Mouse (Mus musculus): Measurements from ENCODE around the gene Tmem170b. TPM values are rescaled to one million over a fixed set of nuclear protein-coding genes. Genes with fewer than 3 reads are reported as not detected.
"Not testable (repeated sequence)": the region's sequence is repeated elsewhere in the genome, so short reads cannot be mapped to it uniquely, and the experiment has no call there.

Tmem170b gene
- polyA plus RNA-seq, 1 experiment from 2014 or later = 26.2 TPM

DNA sequence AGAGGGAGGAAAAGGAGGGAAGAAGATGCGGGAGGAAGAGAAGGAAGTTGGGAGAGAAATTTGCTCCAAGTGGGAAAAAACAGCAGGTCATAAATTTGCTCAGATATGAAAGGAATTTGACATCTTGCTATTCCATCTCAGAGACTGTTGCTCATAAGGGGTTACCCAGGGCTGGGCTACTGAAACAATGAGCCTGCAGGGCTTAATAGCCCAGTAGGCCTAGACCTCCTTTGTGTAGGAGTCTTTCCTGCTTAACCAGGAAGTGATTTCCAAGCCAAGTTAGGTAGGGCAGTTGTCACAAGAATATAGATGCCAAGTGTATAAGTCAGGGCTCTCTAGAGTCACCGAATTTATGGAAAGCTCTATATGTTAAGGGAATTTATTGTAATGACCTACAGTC lies 48.1 kb downstream of the Tmem170b start:
- Histone ChIP-seq H3K4me1 (no peaks in the 10 kb centered on the region), H3K9ac (no peak overlapping the region), H3K9me3 (replicated peaks) (no peaks in the 10 kb centered on the region), H3K36me3 (no peaks in the 10 kb centered on the region), H3K27ac (no peak overlapping the region), H3K4me2 (replicated peaks) (no peak overlapping the region), H3K27me3 (no peaks in the 10 kb centered on the region), H3K4me3 (no peak overlapping the region)
- no peak for ATAC-seq (ENCODE audit: low FRiP score)
- 87% methylated on average over 2 of the region's 2 CpGs for WGBS

GRCm38 (mm10) chr13:41655576-41656090 lies 49.9 kb downstream of the Tmem170b start:
- H3K9ac ChIP-seq = no peak overlapping the region
- 72% methylated on average over 10 of the region's 10 CpGs for WGBS
- H3K9me3 ChIP-seq (replicated peaks) = no peaks in the 10 kb centered on the region
- H3K27ac ChIP-seq = no peak overlapping the region
- H3K4me1 ChIP-seq = no peaks in the 10 kb centered on the region
- ATAC-seq (ENCODE audit: low FRiP score) = no peak
- no peak overlapping the region for H3K4me2 ChIP-seq (replicated peaks)
- no peaks in the 10 kb centered on the region for H3K27me3 ChIP-seq
- H3K4me3 ChIP-seq = no peak overlapping the region
- H3K36me3 ChIP-seq = no peaks in the 10 kb centered on the region

GRCm38 (mm10) chr13:41660052-41660793 lies 54.5 kb downstream of the Tmem170b start:
- WGBS = 65% methylated on average over 11 of the region's 11 CpGs
- no peak for ATAC-seq (ENCODE audit: low FRiP score)
- H3K27me3 ChIP-seq = no peaks in the 10 kb centered on the region
- no peak overlapping the region for H3K27ac ChIP-seq
- no peak overlapping the region for H3K9ac ChIP-seq
- no peaks in the 10 kb centered on the region for H3K36me3 ChIP-seq
- no peak overlapping the region for H3K4me2 ChIP-seq (replicated peaks)
- H3K4me1 ChIP-seq = peaks cover 7% of the 10 kb centered on the region
- no peaks in the 10 kb centered on the region for H3K9me3 ChIP-seq (replicated peaks)
- no peak overlapping the region for H3K4me3 ChIP-seq

DNA sequence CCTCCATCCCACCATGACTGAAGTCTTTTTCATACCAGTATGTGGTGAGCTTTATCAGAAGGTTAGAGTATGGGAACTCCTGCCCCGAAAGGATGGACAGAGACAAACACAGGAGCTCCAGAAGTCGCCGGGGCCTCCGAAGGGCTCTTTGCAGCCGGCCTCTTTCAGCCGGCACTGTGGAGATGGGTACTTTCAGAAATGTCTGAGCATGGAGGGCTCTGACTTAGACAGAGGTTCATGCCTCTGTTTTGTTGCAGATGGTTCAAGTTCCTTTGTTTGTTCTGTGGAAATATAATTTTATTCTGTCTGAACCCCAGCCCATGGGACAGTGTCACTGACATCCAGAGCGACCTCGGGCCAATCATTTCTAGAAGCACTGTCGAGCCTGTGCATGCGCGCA lies 55.4 kb downstream of the Tmem170b start:
- no peak overlapping the region for H3K4me3 ChIP-seq
- H3K4me2 ChIP-seq (replicated peaks) = no peak overlapping the region
- H3K27me3 ChIP-seq = no peaks in the 10 kb centered on the region
- peaks cover 7% of the 10 kb centered on the region for H3K4me1 ChIP-seq
- WGBS = 88% methylated on average over 11 of the region's 11 CpGs
- H3K9ac ChIP-seq = no peak overlapping the region
- no peak for ATAC-seq (ENCODE audit: low FRiP score)
- no peaks in the 10 kb centered on the region for H3K36me3 ChIP-seq
- H3K9me3 ChIP-seq (replicated peaks) = no peaks in the 10 kb centered on the region
- H3K27ac ChIP-seq = no peak overlapping the region

GRCm38 (mm10) chr13:41662401-41663070 lies 56.8 kb downstream of the Tmem170b start:
- WGBS = 44% methylated on average over 17 of the region's 17 CpGs
- no peak overlapping the region; the same call in 1 of the 2 replicates for H3K27ac ChIP-seq
- H3K27me3 ChIP-seq = no peaks in the 10 kb centered on the region

GRCm38 (mm10) chr13:41663501-41664195 lies 57.9 kb downstream of the Tmem170b start:
- Histone ChIP-seq H3K4me2 (replicated peaks) (no peak overlapping the region), H3K4me1 (peaks cover 7% of the 10 kb centered on the region), H3K9me3 (replicated peaks) (no peaks in the 10 kb centered on the region), H3K9ac (no peak overlapping the region), H3K36me3 (no peaks in the 10 kb centered on the region), H3K27ac (no peak overlapping the region), H3K27me3 (no peaks in the 10 kb centered on the region), H3K4me3 (no peak overlapping the region)
- ATAC-seq (ENCODE audit: low FRiP score) = no peak
- 90% methylated on average over 14 of the region's 14 CpGs for WGBS

More at GRCm38 (mm10) chr13:41662401-41663070, 56.8 kb downstream of the Tmem170b start:
- Histone ChIP-seq H3K9ac (no peak overlapping the region), H3K4me1 (peaks cover 7% of the 10 kb centered on the region), H3K9me3 (replicated peaks) (no peaks in the 10 kb centered on the region), H3K4me2 (replicated peaks) (no peak overlapping the region), H3K4me3 (no peak overlapping the region), H3K36me3 (no peaks in the 10 kb centered on the region)
- no peak for ATAC-seq (ENCODE audit: low FRiP score)

DNA sequence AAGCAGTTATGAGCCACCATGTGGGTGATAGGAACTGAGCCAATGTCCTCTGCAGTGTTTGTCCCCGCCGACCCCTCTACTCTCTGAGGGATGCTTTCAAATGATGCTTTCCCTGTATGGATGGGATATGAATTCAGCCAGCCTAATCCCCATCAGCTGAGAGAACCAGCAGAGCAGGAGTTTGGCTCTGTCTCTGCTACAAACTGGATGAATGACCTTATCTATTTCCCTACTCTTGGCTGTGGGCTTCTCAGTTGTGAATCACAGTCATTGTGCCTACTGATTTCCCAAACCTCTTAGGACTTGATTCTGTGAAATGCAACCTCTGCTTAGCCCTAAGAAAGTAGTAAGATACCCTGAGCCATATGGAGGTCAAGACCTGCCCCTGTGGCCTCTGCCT lies 64.2 kb downstream of the Tmem170b start:
- Histone ChIP-seq H3K9me3 (replicated peaks) (no peaks in the 10 kb centered on the region), H3K27ac (no peak overlapping the region), H3K4me2 (replicated peaks) (no peak overlapping the region), H3K27me3 (no peaks in the 10 kb centered on the region), H3K36me3 (no peaks in the 10 kb centered on the region), H3K9ac (no peak overlapping the region), H3K4me3 (no peak overlapping the region), H3K4me1 (no peaks in the 10 kb centered on the region)
- no peak for ATAC-seq (ENCODE audit: low FRiP score)
- WGBS = 100% methylated on average over 2 of the region's 2 CpGs

GRCm38 (mm10) chr13:41670386-41671130 lies 64.9 kb downstream of the Tmem170b start:
- Histone ChIP-seq H3K9me3 (replicated peaks) (no peaks in the 10 kb centered on the region), H3K4me3 (no peak overlapping the region), H3K27me3 (no peaks in the 10 kb centered on the region), H3K9ac (no peak overlapping the region), H3K27ac (no peak overlapping the region), H3K4me2 (replicated peaks) (no peak overlapping the region), H3K4me1 (no peaks in the 10 kb centered on the region), H3K36me3 (no peaks in the 10 kb centered on the region)
- WGBS = 67% methylated on average over 7 of the region's 7 CpGs
- no peak for ATAC-seq (ENCODE audit: low FRiP score)

DNA sequence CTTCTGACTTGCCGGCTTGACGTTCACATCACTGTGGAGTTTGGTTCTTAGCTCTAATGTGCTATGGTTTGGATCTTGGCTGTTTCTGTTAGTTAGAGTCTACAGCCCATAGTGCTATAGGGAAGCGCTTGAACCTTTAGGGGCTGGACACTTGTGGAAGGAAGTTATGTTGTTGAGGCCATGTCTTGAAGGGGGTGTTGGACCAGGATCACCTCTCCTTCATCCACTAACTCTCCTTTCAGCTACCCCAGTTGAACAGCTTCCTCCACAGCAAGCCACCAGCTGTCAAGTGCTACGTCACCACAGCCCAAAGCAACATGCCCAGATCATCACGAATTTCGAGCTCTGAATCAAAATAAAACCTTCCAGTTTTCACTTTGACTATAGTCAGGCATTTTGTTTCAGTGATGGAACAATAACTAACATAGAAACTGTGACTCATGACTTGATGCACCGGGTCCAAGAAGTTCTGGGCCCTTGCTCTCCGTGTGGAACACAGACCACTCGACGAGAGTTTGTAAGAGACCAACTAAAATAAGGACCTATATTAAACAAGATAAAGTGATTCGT lies 65.5 kb downstream of the Tmem170b start:
- Histone ChIP-seq H3K9ac (no peak overlapping the region), H3K4me1 (no peaks in the 10 kb centered on the region), H3K27me3 (no peaks in the 10 kb centered on the region), H3K4me3 (no peak overlapping the region), H3K36me3 (no peaks in the 10 kb centered on the region), H3K27ac (no peak overlapping the region), H3K4me2 (replicated peaks) (no peak overlapping the region), H3K9me3 (replicated peaks) (no peaks in the 10 kb centered on the region)
- WGBS = 91% methylated on average over 11 of the region's 11 CpGs
- no peak for ATAC-seq (ENCODE audit: low FRiP score)

DNA sequence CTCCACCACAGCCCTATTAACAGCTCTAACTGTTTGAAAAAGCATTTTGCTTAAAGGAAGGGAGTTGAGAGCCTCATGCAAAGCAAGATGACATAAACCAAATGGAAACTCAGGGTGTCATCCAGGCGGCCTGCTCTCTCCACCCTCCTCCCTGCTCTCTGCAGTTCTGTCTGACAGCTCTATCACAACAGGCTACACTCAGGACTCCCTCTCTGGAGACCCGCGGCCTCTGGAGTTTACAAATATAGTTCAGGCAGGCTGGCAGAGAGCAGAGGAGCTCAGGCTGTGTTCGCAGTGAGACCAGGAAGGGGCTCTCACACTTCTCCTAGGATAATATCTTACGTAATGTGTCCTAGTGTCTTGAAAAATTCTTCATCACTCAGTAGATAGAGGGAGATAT lies 67.2 kb downstream of the Tmem170b start:
- not testable (repeated sequence) for H3K27ac ChIP-seq; H3K9ac ChIP-seq; H3K9me3 ChIP-seq (replicated peaks); H3K4me2 ChIP-seq (replicated peaks); H3K4me1 ChIP-seq; ATAC-seq (ENCODE audit: low FRiP score); H3K4me3 ChIP-seq; H3K27me3 ChIP-seq; H3K36me3 ChIP-seq
- WGBS = 54% methylated on average over 5 of the region's 5 CpGs

DNA sequence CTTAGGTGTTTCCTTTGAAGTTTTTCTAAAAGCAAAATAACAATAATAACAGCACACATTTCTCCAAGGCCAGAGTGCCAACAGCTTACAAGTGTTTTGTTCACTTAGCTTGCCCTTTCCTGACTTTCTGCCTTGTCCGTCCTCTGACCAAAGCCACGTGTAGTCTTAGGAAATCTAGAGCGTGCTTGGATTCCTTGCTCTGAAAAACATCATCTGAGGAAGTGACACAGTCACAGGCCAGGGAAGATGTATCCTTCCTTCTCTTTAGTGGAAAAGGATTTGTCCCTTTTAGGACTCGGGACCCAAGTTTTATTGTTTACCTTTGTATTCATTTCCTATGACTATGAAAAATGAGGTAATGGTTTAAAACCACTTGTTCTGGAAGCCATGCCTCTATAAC lies 67.8 kb downstream of the Tmem170b start:
- Histone ChIP-seq H3K27ac (no peak overlapping the region), H3K4me3 (no peak overlapping the region), H3K9ac (no peak overlapping the region), H3K9me3 (replicated peaks) (no peaks in the 10 kb centered on the region), H3K4me1 (no peaks in the 10 kb centered on the region; the same call in 1 of the 2 replicates), H3K36me3 (no peaks in the 10 kb centered on the region), H3K27me3 (no peaks in the 10 kb centered on the region), H3K4me2 (replicated peaks) (no peak overlapping the region)
- ATAC-seq (ENCODE audit: low FRiP score) = no peak
- WGBS = 85% methylated on average over 4 of the region's 4 CpGs

- H3K4me2 ChIP-seq (replicated peaks); H3K4me3 ChIP-seq; H3K27me3 ChIP-seq; H3K4me1 ChIP-seq; H3K36me3 ChIP-seq; H3K27ac ChIP-seq; ATAC-seq (ENCODE audit: low FRiP score); H3K9ac ChIP-seq; H3K9me3 ChIP-seq (replicated peaks): not testable (repeated sequence)
- WGBS = 90% methylated on average over 9 of the region's 9 CpGs
Measured at GRCm38 (mm10) chr13:41674608-41675007, 68.9 kb downstream of the Tmem170b start.

Data from hindbrain, embryonic 12.5 days (tissue).